ENCODE assay signal across 20 mouse cellular contexts in the genomic region with DNA sequence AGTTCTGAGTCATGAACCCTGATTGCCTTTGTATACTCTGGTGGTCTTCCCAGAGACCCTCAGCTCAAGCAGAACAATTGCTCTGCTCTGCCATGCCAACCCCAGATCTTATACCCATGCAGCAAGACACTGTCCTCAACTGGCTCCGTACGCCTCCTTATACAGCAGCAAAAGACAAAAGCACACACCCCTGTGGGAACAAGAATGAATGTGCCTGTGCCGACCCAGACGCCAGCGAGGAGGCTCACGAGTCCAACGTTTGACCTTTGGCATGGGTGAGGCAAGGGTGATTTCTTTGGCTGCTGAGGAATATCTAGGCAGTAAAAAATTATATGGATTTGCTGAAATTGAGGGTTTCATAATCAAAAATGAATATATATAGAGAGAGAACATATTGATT.
"Had no signal": no experiment of that assay in that cellular context is flagged by ENCODE, and none has a peak within 500 bp of the region (broad histone marks: within the 10 kb centered on the region; RNA-seq: fewer than 3 reads in every experiment).

No protein-coding gene starts in this region.

- H3K4me2 ChIP-seq: limb, embryonic 12.5 days; limb, embryonic 15.5 days; liver, embryonic 11.5 days; lung, embryonic 14.5 days; midbrain, embryonic 12.5 days; midbrain, embryonic 15.5 days; neural tube, embryonic 12.5 days; stomach, embryonic 15.5 days had no signal

- H3K27me3 ChIP-seq: limb, embryonic 15.5 days; midbrain, embryonic 15.5 days; neural tube, embryonic 12.5 days; stomach, embryonic 15.5 days had no signal

- H3K36me3 ChIP-seq: limb, embryonic 12.5 days; limb, embryonic 15.5 days; midbrain, embryonic 12.5 days; midbrain, embryonic 15.5 days; neural tube, embryonic 12.5 days; stomach, embryonic 15.5 days had no signal

- H3K9me3 ChIP-seq: limb, embryonic 12.5 days; limb, embryonic 15.5 days; midbrain, embryonic 12.5 days; midbrain, embryonic 15.5 days; neural tube, embryonic 12.5 days; stomach, embryonic 15.5 days had no signal

- H3K27ac ChIP-seq: kidney, postnatal 0 days; limb, embryonic 12.5 days; limb, embryonic 15.5 days; liver, embryonic 14.5 days; macrophage; midbrain, embryonic 12.5 days; midbrain, embryonic 15.5 days; neural tube, embryonic 12.5 days; stomach, embryonic 15.5 days had no signal

- ATAC-seq: liver, postnatal 0 days; lung, postnatal 0 days; midbrain, embryonic 15.5 days had no signal

- H3K4me3 ChIP-seq: limb, embryonic 12.5 days; limb, embryonic 15.5 days; midbrain, embryonic 12.5 days; midbrain, embryonic 15.5 days; neural tube, embryonic 12.5 days; stomach, embryonic 15.5 days had no signal

- DNase-seq: kidney, adult 2 months; kidney, postnatal 36 days; left cerebral cortex, postnatal 4 days; liver, postnatal 0 days; lung, embryonic 14.5 days; retina, postnatal 1 day; right cerebral cortex, postnatal 25 days; spleen, adult 18-20 months; thymus, postnatal 25 days had no signal

- H3K4me1 ChIP-seq: limb, embryonic 12.5 days; limb, embryonic 15.5 days; neural tube, embryonic 12.5 days; stomach, embryonic 15.5 days had no signal

- H3K9ac ChIP-seq: limb, embryonic 12.5 days; limb, embryonic 15.5 days; liver, embryonic 14.5 days; liver, postnatal 0 days; lung, embryonic 14.5 days; midbrain, embryonic 12.5 days; midbrain, embryonic 15.5 days; neural tube, embryonic 12.5 days; stomach, embryonic 15.5 days had no signal
